Mouse (Mus musculus) cerebellum, adult 11-12 months (tissue): ENCODE data around the gene Klhl7.
"Not testable (repeated sequence)": the region's sequence is repeated elsewhere in the genome, so short reads cannot be mapped to it uniquely, and the experiment has no call there.

Experiments used
- DNase-seq: peaks from one replicate; pipeline ENCODE4 v3.0.0; 2022

Gene Klhl7

DNA sequence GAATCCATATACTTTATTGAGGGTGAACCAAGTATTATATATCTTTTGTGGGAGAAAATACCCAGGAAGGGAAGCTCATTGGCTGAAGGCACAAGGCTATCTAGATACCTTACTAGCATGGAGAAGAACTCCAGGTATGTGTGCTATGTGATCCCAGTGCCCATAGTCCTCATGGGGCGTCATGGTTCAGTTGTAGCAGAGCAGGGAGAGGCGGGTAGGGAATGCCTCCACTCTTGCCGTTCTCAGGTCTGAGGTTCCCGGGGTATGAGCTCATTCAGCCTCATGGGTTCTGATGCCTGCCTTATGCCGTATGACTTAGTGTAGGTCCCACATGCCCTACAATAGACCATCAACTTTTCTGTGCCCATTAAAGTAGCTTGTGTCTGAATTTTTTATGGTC, 4.5 kb upstream of the Klhl7 start:
- no peak for DNase-seq

- DNase-seq = peak; percentile 77
Observed at GRCm38 (mm10) chr5:24100810-24101311, 456 bp downstream of the Klhl7 start.

GRCm38 (mm10) chr5:24101446-24102140, 1.2 kb downstream of the Klhl7 start:
- DNase-seq = no peak

- not testable (repeated sequence) for DNase-seq
Observed at GRCm38 (mm10) chr5:24103235-24103634, 2.8 kb downstream of the Klhl7 start.

GRCm38 (mm10) chr5:24103841-24104240, 3.4 kb downstream of the Klhl7 start:
- no peak for DNase-seq

- DNase-seq = no peak
Observed at GRCm38 (mm10) chr5:24107071-24107739, 6.8 kb downstream of the Klhl7 start.

GRCm38 (mm10) chr5:24107740-24108098, 7.3 kb downstream of the Klhl7 start:
- DNase-seq = no peak

DNA sequence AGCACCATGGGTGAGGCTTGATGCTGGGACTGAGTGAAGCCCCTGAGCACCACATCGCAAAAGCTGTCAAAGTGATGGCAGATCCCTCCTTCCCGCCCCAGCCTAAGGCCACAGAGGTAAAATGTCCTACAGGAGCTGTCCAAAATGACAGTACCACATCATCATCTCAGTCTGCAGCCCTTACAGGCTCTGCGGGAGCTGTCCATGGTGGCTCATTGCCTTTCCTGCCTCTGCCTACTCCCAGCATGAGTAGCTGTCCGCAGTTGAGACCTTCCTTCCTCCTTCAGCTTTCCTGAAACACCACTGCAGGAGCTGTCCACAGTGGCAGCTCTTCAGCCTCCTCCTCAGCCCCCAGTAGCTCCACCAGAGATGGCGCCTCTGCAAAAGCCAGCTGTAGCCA, 9.7 kb downstream of the Klhl7 start:
- no peak for DNase-seq

DNA sequence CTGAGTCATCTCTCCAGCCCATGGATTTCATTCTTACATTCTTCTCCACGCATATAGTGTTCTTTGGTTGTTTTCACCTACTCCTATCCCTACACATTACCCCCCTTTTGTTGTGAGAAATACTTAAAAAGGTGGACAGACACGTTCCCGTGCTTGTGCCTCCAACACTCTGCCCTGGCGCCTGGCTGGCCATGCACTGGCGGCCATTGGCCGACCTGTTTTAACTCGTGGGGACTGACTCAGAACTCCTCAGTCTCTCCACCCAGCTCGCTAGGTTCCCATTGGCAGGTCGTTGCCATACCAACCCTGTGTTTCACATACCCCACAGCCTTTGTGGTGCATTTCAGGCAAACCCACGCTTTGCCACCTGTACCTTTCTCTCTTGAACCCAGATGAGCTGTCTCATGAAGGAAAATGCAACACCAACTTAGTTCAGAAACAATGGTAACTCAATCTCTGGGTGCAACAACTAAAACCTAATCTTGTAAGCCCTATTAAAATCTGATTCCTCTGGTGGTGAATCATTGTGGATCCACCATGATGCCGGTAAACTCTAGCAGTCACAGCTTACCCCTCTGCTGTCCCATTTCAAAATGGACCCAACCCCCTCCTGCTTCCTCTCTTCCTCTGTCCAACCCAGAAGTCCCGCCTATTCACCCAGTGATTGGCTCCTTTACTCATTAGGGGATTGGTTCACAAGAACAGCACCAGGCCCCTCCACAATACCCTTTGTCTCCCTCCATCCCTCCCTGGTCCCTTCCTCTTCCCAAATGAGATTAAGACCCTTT, 11.9 kb downstream of the Klhl7 start:
- no peak for DNase-seq

- no peak for DNase-seq
Observed at GRCm38 (mm10) chr5:24122221-24122620, 21.8 kb downstream of the Klhl7 start.

DNA sequence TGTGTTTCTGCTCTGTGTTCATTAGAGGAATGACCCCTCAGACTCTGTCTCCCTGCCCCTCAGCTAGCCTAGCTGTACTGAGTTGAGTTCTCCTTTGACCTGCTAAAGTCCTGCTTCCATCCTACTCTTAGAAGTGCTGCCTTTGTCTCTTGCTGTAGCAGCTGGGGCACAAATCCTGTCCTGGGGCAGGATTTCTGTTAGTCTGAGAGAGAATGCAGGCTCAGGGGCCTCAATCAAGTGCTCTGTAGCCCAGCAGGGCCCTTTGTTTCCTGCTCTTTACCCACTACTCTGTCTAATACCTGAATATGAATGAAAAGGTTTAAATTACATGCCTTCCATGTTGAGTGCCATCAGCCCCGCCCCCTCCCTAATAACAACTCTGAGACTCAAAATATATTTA, 23.8 kb downstream of the Klhl7 start:
- no peak for DNase-seq

GRCm38 (mm10) chr5:24124579-24125276, 24.3 kb downstream of the Klhl7 start:
- DNase-seq = no peak

DNA sequence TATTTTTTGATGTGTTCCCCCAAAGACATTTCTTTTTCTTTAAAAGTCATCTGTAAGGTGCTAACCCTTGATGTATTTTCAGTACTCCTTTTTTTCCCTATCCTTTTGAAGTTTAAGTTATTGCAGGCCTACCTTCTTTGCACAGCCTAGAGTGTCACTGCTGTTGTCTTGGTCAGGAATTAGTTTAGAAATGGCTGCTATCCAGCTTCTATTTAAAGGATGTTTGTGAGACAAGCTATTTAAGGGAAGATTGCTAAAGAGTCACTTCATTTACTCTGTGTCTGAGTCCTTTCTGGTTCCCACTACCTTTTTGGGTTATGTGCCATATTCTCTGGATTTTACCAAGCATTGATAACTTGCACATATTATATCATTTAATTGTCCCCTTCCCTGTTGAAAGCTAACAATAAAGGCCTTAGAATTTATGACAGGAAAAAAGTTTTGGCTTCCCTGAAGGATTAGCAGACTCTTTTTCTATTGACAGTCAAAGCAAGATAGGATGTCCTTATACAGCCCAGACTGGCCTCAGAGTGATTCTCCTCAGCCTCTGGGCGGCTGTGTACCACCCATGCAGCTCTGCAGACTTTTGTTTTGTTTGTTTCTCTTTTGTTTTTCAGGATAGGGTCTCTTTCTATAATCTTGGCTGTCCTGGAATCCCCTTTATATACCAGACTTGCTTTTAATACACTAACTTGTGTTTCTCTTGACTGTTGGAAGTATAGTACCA, 25.7 kb downstream of the Klhl7 start:
- DNase-seq = no peak

DNA sequence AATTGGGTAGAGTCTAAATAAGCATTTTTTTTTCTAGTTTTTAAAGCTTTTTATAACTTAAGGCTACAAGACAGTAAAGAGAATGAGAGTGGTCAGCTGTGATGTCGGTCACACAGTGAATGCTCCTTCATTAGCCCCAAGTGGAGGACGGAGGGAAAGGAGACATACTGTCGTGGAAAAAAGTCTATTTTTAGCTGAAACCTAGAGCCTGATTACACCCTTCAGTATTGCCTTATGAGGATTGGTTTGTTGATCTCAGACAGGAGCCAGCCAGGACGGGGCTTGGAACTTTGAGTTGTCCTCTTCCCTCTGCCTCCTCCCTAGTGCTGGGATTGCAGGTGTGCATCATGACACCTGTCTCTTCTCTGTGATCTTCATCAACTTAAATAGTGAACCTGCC, 26.6 kb downstream of the Klhl7 start:
- DNase-seq = no peak

GRCm38 (mm10) chr5:24146964-24147363, 46.6 kb downstream of the Klhl7 start:
- no peak for DNase-seq

GRCm38 (mm10) chr5:24152199-24152598, 51.8 kb downstream of the Klhl7 start:
- DNase-seq = no peak

- DNase-seq = no peak
Observed at GRCm38 (mm10) chr5:24156774-24157173, 56.4 kb downstream of the Klhl7 start.

DNA sequence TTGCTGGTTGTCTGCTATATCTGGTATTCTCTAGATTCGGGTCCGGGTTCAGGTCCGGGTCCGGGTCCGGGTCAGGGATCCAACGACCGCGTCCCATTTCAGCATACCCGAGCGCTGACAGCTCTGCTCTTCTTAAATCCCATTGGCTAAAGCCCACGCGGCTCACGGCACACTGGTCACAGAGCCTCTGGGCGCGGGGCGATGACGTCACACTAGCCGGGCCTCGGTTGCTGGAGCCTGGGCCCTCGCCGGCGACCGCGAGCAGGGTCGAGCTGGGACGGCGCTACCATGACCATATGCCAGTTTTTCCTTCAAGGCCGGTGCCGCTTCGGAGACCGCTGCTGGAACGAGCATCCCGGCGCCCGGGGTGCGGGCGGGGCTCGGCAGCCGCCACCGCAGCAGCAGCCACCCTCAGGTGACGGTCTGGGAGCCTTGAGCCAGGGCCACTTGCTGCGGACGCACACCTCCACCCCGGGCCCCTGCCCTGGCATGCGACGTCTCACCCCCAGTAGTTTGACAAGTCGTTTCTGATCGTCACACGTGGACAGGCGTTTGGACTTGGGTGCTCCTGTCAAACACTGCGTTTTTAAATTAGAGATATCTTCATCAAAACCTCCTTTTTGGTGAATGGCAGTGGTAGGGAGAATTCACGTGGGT, 64.5 kb downstream of the Klhl7 start, which contains the start of gene Nupl2:
Gene Nupl2 (plus strand): TSS at position 175 of the 657 bp plus-strand sequence.
- peak; percentile 95 for DNase-seq

- no peak for DNase-seq
Observed at GRCm38 (mm10) chr5:24167263-24167662, 66.9 kb downstream of the Klhl7 start.

GRCm38 (mm10) chr5:24169881-24170280, 69.5 kb downstream of the Klhl7 start:
- DNase-seq = no peak

DNA sequence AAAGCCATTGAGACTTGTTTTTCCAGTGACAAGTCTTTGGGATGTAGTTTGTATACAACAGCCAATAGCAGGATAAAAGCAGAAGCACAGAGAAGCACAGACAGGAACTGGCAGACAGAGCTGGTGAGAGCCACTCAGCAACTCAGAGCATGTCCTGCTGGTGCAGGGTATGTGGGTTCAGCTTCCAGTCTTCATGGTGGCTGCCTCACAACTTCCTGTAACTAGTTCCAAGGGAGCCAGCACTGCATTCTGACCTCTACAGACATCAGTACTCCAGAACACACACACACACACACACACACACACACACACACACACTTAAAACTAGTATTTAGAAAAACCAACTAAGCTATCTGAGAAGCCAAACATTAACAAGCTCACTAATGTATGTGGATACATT, 71.7 kb downstream of the Klhl7 start:
- DNase-seq = no peak
